Mouse (Mus musculus): Measurements from ENCODE around the gene Khnyn.

Khnyn gene

GRCm38 (mm10) chr14:55884713-55885113 lies at the start of gene Khnyn:
TSS of gene Khnyn (plus strand) at chr14:55884947.
- peak; percentile 58 to 80 for DNase-seq (ENCODE audit: low spot score in 2 of 2)

- DNase-seq (ENCODE audit: low spot score in 2 of 2), result no peak
Measured at GRCm38 (mm10) chr14:55838312-55838711, 46.4 kb upstream of the Khnyn start.

DNA sequence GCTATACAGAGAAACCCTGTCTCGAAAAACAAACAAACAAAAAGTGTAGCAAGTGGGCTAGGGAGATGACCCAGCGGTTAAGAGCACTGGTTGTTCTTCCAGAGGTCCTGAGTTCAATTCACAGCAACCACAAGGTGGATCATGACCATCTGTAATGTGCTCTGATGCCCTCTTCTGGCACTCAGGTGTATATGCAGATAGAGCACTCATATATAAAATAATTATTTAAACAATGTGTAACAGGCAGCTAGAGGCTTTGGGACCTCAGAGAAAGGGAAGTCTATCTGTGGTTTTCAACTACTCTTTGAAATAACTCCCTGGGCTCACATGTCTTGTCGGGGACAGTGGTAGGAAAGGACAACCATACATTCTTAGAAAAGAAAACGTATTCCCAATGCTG lies 46.0 kb upstream of the Khnyn start:
- no peak for DNase-seq (ENCODE audit: low spot score in 2 of 2)

- DNase-seq (ENCODE audit: low spot score in 2 of 2), result no peak
Measured at GRCm38 (mm10) chr14:55840853-55841366, 43.8 kb upstream of the Khnyn start.

DNA sequence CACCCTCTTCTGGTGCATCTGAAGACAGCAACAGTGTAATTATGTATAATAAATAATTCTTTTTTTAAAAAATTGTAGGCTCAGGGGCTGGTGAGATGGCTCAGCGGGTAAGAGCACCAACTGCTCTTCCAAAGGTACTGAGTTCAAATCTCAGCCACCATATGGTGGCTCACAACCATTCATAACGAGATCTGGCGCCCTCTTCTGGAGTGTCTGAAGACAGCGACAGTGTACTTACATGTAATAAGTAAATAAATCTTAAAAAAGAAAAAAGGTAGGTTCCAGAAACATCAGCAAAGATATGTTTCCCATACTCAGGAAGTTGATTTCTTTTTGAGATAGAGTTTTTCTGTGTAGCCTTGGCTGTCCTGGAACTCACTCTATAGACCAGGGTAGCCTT lies 42.0 kb upstream of the Khnyn start:
- no peak for DNase-seq (ENCODE audit: low spot score in 2 of 2)

GRCm38 (mm10) chr14:55845506-55846294 lies 39.0 kb upstream of the Khnyn start:
- DNase-seq (ENCODE audit: low spot score in 2 of 2), result no peak

- DNase-seq (ENCODE audit: low spot score in 2 of 2), result no peak
Measured at GRCm38 (mm10) chr14:55850885-55851284, 33.9 kb upstream of the Khnyn start.

DNA sequence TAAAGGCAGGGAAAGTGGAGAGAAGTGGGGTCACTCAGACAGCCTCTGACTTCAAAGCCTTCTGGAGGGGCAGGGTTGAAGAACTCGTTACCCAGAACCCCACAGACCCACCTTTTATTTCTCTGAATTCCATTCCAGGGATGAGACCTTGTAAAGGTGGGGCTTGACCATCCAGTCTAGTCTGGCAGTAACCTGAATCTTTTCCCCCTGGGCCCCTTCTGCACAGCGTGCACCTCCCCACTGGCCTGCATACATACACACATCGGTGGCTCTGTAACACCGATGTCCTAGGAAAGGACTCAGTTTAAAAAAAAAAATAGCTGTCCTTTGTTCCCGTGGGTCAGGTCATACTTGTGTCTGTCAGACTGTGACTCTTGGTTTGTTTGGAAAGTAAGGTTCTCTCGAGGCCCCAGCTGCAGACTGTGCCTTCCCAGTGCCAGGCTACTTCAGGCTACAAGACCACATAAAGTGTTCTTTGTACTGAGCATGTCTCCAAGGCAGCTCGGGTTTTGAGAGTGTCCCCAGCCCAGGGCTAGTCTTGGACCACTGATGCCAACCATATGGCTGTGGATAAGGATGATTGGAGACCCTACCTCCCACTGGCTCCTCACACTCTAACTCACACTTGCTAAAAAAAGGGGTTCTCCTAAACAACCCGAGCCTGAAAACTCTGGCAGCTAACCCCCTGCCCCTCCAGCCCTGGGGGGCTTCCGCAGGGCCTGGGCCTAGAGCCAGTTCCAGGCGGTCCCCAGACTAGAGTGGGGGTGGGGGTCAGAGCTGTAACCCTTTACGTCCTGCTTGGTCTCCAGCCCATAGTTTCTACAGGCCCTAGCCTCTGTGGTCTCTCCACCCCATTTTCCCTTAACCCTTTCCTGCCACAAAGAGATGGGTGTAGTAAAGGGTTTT lies 31.8 kb upstream of the Khnyn start:
- no peak for DNase-seq (ENCODE audit: low spot score in 2 of 2)

DNA sequence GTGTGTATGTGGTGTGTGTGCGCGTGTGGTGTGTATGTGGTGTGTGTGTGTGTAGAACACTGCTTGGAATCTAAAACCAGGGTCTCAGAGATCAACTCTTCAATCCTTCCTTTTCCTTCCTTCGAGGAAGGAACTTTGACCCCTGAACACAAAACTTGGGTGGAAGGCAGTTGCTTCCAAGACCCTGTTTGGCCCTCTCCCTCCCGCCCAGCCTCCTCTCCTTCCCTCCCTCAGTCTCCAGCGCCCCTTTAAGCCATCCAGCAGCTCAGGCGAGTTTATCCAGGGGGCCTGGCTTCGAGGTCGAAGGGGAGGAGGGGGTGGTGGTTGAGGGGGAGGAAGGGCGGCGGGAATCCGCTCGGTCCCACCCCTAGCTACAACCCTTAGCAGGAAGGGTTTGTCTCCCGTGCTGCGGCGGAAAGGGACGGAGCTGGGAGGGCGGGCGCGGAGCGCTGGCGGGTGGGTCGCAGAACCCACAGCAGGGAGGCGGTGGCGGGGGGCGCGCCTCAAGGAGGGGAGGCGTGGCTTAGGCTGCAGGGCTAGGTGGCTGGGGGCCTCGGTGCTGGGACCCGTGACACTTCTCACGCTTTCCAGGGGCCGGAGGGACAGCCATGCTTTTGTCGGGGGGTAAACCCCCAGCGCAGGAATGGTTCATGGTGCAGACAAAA lies 31.0 kb upstream of the Khnyn start, which contains the start of gene Nynrin:
Gene Nynrin, plus strand, starts transcription at position 390 of the 665 bp plus-strand sequence.
- DNase-seq (ENCODE audit: low spot score in 2 of 2), result no peak

- DNase-seq (ENCODE audit: low spot score in 2 of 2), result no peak
Measured at GRCm38 (mm10) chr14:55854406-55855100, 30.2 kb upstream of the Khnyn start.

DNA sequence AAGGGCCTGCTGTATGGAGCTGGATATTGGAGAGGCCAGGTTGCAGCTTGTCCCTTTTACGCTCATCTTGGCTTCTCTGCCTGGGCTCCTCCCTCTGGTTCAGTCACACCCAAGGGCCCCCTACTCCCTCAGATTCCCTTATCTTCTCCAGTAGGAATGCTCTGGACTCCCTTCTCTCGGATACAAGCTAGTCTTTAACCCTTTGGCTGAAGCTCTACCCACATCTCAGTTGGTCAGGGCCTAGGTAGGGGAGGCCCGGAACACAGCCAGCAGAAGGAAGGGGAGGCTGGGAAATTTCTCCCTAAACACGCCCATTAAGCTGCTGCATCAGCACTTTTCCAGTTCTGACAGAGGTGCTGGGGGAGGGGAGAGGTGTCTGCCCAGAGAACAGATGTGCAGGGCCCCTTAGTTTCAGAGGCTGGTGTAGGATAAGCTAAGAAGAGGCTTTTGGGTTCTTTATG lies 29.6 kb upstream of the Khnyn start:
- no peak for DNase-seq (ENCODE audit: low spot score in 2 of 2)

- DNase-seq (ENCODE audit: low spot score in 2 of 2), result no peak
Measured at GRCm38 (mm10) chr14:55857588-55857987, 27.2 kb upstream of the Khnyn start.

DNA sequence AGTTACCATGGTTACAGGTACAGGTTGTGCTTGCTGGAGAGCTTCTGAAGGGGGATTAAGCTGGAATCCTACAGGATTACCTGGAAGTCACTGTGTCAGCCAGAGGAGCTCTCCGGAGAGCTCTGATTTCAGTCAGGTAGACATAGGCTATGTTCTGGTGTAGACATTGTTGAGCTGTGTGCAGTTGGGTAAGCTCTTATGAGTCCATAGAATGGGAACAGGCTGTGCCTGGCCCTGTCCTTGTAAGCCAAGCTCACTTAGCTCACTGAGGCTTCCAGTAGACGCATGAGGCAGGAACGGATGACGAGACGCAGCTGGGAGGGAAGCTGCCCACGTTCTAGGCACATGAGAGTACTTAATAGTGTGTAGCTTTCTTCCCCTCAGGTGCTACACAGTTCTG lies 22.6 kb upstream of the Khnyn start:
- no peak for DNase-seq (ENCODE audit: low spot score in 2 of 2)

DNA sequence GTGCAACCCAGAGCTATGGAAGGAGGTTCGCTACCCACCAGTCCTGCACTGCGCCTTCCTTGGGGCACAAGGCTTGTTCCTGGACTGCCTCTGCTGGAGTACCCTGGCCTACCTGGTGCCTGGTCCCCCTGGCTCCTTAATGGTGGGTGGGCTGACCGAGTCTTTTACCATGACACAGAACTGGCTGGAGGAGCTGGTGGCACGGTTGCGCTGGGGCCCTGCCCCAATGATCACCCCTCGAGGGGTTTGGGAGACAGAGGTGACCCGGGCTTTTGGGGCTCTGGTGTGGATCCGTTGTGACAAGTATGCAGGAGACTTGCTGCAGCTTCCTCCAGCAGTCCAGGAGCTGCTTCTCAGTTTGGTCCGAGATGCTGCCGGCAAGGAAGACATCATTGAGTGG lies 21.8 kb upstream of the Khnyn start:
- DNase-seq (ENCODE audit: low spot score in 2 of 2), result no peak

- DNase-seq (ENCODE audit: low spot score in 2 of 2), result peak in 1 of 2 experiments; percentile 52
Measured at GRCm38 (mm10) chr14:55863773-55864172, 21.0 kb upstream of the Khnyn start.

DNA sequence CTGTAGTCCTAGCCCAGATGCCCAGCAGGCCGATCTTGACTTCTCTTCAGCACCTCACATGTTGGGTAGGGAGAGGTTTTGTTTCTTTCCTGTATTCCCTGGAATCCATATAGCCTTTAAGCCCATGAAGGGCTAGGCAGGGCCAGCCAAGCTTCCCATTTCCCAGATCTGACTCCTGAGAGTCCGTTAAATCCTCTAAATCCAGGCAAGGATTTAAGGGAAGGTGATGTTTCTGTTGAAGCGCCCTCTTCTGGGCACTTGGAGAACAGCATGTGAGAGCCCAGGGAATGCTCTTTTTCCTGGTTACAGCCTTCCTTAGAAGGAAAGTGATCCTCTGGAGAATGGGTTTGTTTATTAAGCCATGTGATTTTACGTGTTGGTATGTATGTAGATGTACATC lies 17.8 kb upstream of the Khnyn start:
- DNase-seq (ENCODE audit: low spot score in 2 of 2), result peak in 1 of 2 experiments; percentile 68

- no peak for DNase-seq (ENCODE audit: low spot score in 2 of 2)
Measured at GRCm38 (mm10) chr14:55868230-55869026, 16.3 kb upstream of the Khnyn start.

- DNase-seq (ENCODE audit: low spot score in 2 of 2), result no peak
Measured at GRCm38 (mm10) chr14:55869538-55869937, 15.2 kb upstream of the Khnyn start.

DNA sequence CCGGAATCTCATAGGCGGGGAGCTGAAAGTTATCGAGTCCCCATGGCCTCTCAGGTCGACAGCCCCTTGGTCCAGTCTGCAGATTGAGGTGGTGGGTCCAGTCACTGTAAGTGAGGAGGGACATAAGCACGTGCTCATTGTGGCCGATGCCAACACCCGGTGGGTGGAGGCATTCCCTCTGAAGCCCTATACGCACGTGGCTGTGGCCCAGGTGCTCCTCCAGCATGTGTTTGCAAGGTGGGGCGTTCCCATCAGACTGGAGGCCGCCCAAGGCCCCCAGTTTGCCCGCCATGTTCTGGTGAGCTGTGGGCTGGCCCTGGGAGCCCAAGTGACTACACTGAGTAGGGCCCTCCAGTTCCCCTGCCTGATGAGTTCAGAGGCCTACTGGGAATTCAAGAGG lies 12.7 kb upstream of the Khnyn start:
- no peak for DNase-seq (ENCODE audit: low spot score in 2 of 2)

- DNase-seq (ENCODE audit: low spot score in 2 of 2), result no peak
Measured at GRCm38 (mm10) chr14:55872551-55872950, 12.2 kb upstream of the Khnyn start.

Measured in left cerebral cortex, adult 9 months (tissue).